Mouse (Mus musculus): ENCODE results near the gene Fbp1. TPM values are rescaled to one million over a fixed set of nuclear protein-coding genes. Genes with fewer than 3 reads are reported as not detected.

Gene Fbp1
- total and polyA plus RNA-seq, 2 experiments from 2014 or later: 0.18 to 1.2 TPM

DNA sequence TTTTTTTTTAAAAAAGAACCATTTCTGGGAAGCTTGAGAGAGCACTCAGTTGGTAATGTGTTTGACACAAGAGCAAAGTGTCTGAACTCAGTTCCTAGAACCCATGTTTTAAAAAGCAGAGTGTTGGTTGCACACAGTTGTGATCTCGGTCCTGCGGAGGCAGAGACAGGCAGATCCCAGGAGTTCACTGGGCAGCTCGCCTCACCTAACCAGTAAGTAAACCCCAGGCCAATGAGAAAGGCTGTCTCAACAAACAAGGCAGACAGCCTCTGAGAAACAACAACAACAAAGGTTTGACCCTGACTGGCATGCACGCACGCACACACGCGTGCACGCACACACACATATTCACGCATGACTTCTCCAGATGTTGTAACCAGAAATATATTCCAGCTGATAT is 4.2 kb downstream of the Fbp1 start:
- no peaks in the 10 kb centered on the region for H3K36me3 ChIP-seq (replicated peaks; ENCODE audit: control insufficient read depth, insufficient read depth, low read length)
- no peaks in the 10 kb centered on the region for H3K9me3 ChIP-seq (replicated peaks; ENCODE audit: control insufficient read depth, low read length)
- ATAC-seq (ENCODE audit: insufficient read depth, low read depth): no peak
- H3K27me3 ChIP-seq (ENCODE audit: control insufficient read depth, insufficient read depth, low read length): peaks cover 17% of the 10 kb centered on the region
- H3K4me1 ChIP-seq (ENCODE audit: control insufficient read depth, insufficient read depth): 0 out of 2 replicates have a peak, but pooled peaks cover 2% of the 10 kb centered on the region
- no peak overlapping the region for H3K4me3 ChIP-seq (ENCODE audit: low read depth, low read length)
- DNase-seq (ENCODE audit: low spot score): no peak
- TF ChIP-seq CTCF (IDR thresholded peaks at IDR 0.05; ENCODE audit: low read depth): no peak
- TF ChIP-seq EP300 (IDR thresholded peaks at IDR 0.05; ENCODE audit: low read depth): no peak
- 84% methylated on average over 9 of the region's 9 CpGs for WGBS
- no peak overlapping the region for H3K4me2 ChIP-seq (ENCODE audit: low read depth, low read length)
- H3K9ac ChIP-seq (replicated peaks; ENCODE audit: low read depth, low read length): no peak overlapping the region
- no peak overlapping the region for H3K27ac ChIP-seq (ENCODE audit: low read depth)

DNA sequence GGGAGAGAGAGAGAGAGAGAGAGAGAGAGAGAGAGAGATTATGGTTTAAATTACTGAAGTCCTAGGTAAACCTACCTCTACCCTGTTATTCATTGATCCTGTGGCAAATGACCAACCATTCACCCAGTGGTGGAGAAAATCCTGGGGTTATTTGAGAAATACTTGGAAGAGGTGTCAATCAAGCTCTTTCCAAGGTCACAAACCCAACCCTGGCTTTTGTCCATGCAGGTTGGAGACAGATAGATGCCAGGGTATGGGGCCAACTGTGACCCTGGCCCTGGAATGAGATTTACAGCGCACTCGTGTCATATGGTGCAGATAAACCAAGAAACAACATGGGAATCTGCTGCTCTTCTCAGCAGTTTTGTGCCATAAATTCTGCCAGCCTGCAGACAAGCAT is 4.6 kb downstream of the Fbp1 start:
- no peak for ATAC-seq (ENCODE audit: insufficient read depth, low read depth)
- TF ChIP-seq CTCF (IDR thresholded peaks at IDR 0.05; ENCODE audit: low read depth) (no peak), EP300 (IDR thresholded peaks at IDR 0.05; ENCODE audit: low read depth) (no peak)
- 69% methylated on average over 2 of the region's 2 CpGs for WGBS
- Histone ChIP-seq H3K9ac (replicated peaks; ENCODE audit: low read depth, low read length) (no peak overlapping the region), H3K4me3 (ENCODE audit: low read depth, low read length) (no peak overlapping the region), H3K36me3 (replicated peaks; ENCODE audit: control insufficient read depth, insufficient read depth, low read length) (no peaks in the 10 kb centered on the region), H3K27me3 (ENCODE audit: control insufficient read depth, insufficient read depth, low read length) (peaks cover 15% of the 10 kb centered on the region), H3K4me2 (ENCODE audit: low read depth, low read length) (no peak overlapping the region), H3K4me1 (ENCODE audit: control insufficient read depth, insufficient read depth) (0 out of 2 replicates have a peak, but pooled peaks cover 2% of the 10 kb centered on the region), H3K9me3 (replicated peaks; ENCODE audit: control insufficient read depth, low read length) (no peaks in the 10 kb centered on the region), H3K27ac (ENCODE audit: low read depth) (no peak overlapping the region)
- DNase-seq (ENCODE audit: low spot score): no peak

DNA sequence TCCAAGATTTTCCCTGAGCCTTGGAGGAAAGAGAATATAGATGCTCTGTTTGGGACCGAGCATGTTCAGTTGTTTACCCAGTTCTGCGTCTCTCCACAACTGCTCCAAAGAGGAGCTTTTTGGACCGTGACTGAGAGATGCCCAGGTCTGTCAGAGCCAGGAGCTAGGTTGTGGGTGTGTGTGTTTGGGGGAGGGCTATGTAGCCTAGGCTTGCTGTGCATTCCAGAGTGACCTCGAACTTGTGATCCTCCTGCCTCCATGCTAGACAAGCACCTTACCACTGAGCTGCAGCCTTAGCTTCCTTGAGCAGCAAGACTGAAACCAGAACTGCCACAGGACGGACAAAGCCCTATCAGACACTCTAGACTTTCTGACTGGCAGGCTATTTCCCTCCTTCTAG is 5.2 kb downstream of the Fbp1 start:
- H3K4me2 ChIP-seq (ENCODE audit: low read depth, low read length): no peak overlapping the region
- 74% methylated on average over 5 of the region's 5 CpGs for WGBS
- H3K9ac ChIP-seq (replicated peaks; ENCODE audit: low read depth, low read length): no peak overlapping the region
- no peak overlapping the region for H3K4me3 ChIP-seq (ENCODE audit: low read depth, low read length)
- DNase-seq (ENCODE audit: low spot score) (no peak), ATAC-seq (ENCODE audit: insufficient read depth, low read depth) (no peak)
- no peaks in the 10 kb centered on the region for H3K9me3 ChIP-seq (replicated peaks; ENCODE audit: control insufficient read depth, low read length)
- no peaks in the 10 kb centered on the region for H3K4me1 ChIP-seq (ENCODE audit: control insufficient read depth, insufficient read depth)
- TF ChIP-seq EP300 (IDR thresholded peaks at IDR 0.05; ENCODE audit: low read depth): no peak
- no peak for TF ChIP-seq CTCF (IDR thresholded peaks at IDR 0.05; ENCODE audit: low read depth)
- H3K27me3 ChIP-seq (ENCODE audit: control insufficient read depth, insufficient read depth, low read length): peaks cover 9% of the 10 kb centered on the region; the same call in 1 of the 2 replicates
- H3K27ac ChIP-seq (ENCODE audit: low read depth): no peak overlapping the region
- H3K36me3 ChIP-seq (replicated peaks; ENCODE audit: control insufficient read depth, insufficient read depth, low read length): no peaks in the 10 kb centered on the region

DNA sequence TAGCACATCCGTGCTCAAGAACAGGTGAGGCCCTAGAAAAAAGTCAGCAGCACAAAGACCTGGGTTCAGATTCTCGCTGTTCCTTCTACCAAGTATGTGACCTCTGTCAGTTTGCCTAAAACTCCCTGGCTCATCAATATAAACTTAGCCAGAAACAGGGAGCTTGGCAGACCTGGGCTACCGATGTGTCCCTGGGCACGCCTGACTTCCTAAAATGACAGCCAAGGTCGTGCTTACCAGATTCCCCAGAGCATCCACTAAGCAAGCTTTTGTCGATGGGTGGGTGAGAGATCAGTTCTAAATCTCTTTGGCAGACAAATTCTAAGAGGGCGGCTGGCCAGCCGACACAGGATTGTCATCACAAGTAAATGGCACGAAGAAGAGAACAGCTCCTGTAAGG is 6.7 kb downstream of the Fbp1 start:
- Histone ChIP-seq H3K27me3 (ENCODE audit: control insufficient read depth, insufficient read depth, low read length) (0 out of 2 replicates have a peak, but pooled peaks cover 2% of the 10 kb centered on the region), H3K4me2 (ENCODE audit: low read depth, low read length) (no peak overlapping the region), H3K9ac (replicated peaks; ENCODE audit: low read depth, low read length) (no peak overlapping the region), H3K36me3 (replicated peaks; ENCODE audit: control insufficient read depth, insufficient read depth, low read length) (no peaks in the 10 kb centered on the region), H3K4me3 (ENCODE audit: low read depth, low read length) (no peak overlapping the region), H3K4me1 (ENCODE audit: control insufficient read depth, insufficient read depth) (no peaks in the 10 kb centered on the region), H3K9me3 (replicated peaks; ENCODE audit: control insufficient read depth, low read length) (no peaks in the 10 kb centered on the region), H3K27ac (ENCODE audit: low read depth) (no peak overlapping the region)
- WGBS: 63% methylated on average over 9 of the region's 9 CpGs
- DNase-seq (ENCODE audit: low spot score) (no peak), ATAC-seq (ENCODE audit: insufficient read depth, low read depth) (no peak)
- TF ChIP-seq CTCF (IDR thresholded peaks at IDR 0.05; ENCODE audit: low read depth) (no peak), EP300 (IDR thresholded peaks at IDR 0.05; ENCODE audit: low read depth) (no peak)

DNA sequence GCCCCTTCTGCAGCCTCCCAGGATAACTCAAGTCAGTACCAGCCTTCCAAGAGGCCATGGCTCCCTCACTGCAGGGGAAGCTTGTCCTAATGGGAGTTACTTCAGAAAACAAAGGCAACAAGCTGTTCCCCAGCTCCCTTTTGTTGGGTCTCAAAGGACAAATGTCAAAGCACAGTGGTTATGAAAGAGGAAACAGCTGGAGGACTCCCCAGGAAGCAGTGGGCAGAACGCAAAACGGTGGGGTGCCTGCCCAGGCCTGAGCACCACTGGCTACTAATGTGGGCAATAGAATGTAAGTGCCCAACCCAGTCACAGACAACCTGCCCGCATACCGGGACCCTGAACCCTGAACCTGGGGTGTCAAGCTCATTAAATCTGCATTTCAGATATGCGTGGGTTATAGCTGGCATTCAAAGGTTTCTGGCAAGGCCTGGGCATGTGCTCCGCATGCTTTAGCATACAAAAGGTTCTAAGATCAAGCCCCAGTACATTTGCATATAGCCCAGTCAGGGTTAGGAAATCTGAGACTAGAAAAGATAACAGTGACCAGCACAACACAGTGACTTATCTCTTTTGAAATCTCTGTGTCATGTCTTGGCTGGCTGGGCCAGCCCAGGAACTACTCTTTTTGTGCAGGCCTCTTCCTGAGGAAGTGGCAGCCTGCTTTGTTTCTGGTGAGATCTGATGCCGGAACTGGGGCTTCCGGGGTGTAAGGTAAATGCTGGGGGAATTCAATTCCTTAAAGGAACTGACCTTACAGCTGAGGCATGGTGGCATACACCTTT is 8.1 kb downstream of the Fbp1 start:
- no peak overlapping the region for H3K4me3 ChIP-seq (ENCODE audit: low read depth, low read length)
- no peaks in the 10 kb centered on the region for H3K4me1 ChIP-seq (ENCODE audit: control insufficient read depth, insufficient read depth)
- H3K9ac ChIP-seq (replicated peaks; ENCODE audit: low read depth, low read length): no peak overlapping the region
- peak; percentile 19; the same call in 1 of the 2 replicates for ATAC-seq (ENCODE audit: insufficient read depth, low read depth)
- no peaks in the 10 kb centered on the region for H3K9me3 ChIP-seq (replicated peaks; ENCODE audit: control insufficient read depth, low read length)
- H3K4me2 ChIP-seq (ENCODE audit: low read depth, low read length): no peak overlapping the region
- WGBS: 45% methylated on average over 8 of the region's 8 CpGs
- TF ChIP-seq CTCF (IDR thresholded peaks at IDR 0.05; ENCODE audit: low read depth) (no peak), EP300 (IDR thresholded peaks at IDR 0.05; ENCODE audit: low read depth) (no peak)
- H3K27me3 ChIP-seq (ENCODE audit: control insufficient read depth, insufficient read depth, low read length): no peaks in the 10 kb centered on the region
- peak; percentile 30 for DNase-seq (ENCODE audit: low spot score)
- H3K36me3 ChIP-seq (replicated peaks; ENCODE audit: control insufficient read depth, insufficient read depth, low read length): no peaks in the 10 kb centered on the region
- H3K27ac ChIP-seq (ENCODE audit: low read depth): peak overlapping the region; percentile 65

Data from heart, postnatal 0 days (tissue).